Mouse (Mus musculus) left cerebral cortex, adult 8-10 months (tissue): Measurements from ENCODE around the gene Mars. TPM values are rescaled to one million over a fixed set of nuclear protein-coding genes. Genes with fewer than 3 reads are reported as not detected.
"Not testable (repeated sequence)": the region's sequence is repeated elsewhere in the genome, so short reads cannot be mapped to it uniquely, and the experiment has no call there.

Source experiments
- DNase-seq, 2 experiments: peaks; one replicate each; pipeline ENCODE4 v3.0.0; 2022; ENCODE audit warnings: low spot score in 2 of 2
- total RNA-seq, 4 experiments: library from RNA; stranded (reverse); gene quantifications; 2 replicates each; pipeline ENCODE4 v1.2.4; 2022

The Mars gene
- total RNA-seq, 4 experiments from 2014 or later = 54.2 to 61.3 (median 56.8) TPM

DNA sequence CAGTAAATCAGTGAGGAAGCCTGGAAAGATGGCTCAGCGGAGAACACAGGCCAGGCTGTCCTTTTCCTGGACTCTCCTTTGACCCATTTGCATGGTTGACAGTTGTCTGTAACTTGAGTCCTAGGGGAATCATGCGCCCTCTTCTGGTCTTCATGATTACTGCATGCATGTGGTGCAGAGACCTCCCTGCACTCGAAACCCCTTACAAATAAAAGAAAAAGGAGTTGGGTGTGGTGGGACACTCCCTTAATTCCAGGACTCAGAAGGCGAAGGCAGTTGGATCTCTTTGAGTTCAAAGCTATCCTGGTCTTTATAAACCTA lies 730 bp upstream of the Mars start:
- DNase-seq = peak in 1 of 2 experiments; percentile 58

- no peak for DNase-seq
Observed at GRCm38 (mm10) chr10:127310523-127311475, 787 bp downstream of the Mars start.

- not testable (repeated sequence) for DNase-seq
Observed at GRCm38 (mm10) chr10:127309167-127309566, 2.4 kb downstream of the Mars start.

DNA sequence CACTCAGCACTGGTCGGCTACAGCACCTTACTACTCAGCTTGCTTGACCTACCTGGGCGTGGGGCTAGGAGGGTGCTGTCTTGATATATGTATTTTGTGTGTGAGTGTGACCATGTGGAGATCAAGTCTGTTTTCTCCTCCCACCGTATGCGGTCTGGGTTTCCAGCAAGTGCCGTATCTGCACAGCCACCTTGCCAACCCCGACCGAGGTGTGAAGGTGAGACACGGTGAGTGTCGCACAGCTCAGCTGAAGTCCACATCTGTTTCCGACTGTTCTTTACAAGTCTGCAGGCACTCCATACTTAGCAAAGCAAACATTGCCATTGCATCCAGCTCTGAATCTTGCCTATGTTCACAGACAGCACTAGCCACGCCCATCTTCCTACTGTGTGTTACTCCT lies 8.4 kb downstream of the Mars start:
- no peak for DNase-seq

GRCm38 (mm10) chr10:127300361-127300760 lies 11.2 kb downstream of the Mars start:
- no peak for DNase-seq

DNA sequence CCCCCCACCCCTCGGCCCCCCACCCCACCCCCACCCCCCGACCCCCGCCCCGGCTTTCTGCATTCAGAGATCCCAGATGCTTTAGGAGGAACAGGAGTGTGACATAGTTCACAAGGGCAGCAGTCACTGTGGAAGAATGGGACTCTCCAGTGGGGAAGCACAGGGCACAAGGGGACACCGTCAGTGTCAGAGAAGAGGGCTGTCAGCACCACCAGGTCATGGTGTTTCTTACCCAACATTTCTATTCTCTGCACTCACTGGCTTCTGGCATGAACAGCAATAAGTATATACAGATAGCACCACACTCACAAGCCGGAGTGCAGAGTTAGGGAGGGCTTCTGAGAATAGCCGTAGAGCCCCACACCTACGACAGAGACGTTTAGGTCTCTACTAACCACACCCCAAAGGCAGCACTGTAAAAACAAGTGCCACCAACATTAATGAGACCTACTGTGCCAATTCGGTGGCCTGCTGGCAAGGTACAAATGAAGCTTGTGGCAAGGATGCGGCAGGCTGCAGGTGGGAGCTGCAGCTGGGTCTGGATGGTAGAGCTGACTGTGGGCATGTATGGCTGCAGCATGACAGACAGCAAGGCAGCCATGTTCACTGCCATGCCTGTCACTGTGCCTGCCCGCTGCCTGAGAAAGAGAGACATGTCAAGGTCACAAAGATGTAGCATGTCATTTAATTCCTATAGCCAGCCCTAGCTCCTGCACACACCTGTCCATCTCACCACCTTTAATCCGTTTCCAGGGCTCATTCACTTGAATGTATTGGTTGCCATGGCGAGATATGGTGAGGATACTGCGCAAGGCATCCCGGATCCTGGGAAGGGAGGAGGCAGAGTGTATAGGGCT lies 14.3 kb downstream of the Mars start:
- no peak for DNase-seq

- DNase-seq = no peak
Observed at GRCm38 (mm10) chr10:127295986-127296794, 15.4 kb downstream of the Mars start.

DNA sequence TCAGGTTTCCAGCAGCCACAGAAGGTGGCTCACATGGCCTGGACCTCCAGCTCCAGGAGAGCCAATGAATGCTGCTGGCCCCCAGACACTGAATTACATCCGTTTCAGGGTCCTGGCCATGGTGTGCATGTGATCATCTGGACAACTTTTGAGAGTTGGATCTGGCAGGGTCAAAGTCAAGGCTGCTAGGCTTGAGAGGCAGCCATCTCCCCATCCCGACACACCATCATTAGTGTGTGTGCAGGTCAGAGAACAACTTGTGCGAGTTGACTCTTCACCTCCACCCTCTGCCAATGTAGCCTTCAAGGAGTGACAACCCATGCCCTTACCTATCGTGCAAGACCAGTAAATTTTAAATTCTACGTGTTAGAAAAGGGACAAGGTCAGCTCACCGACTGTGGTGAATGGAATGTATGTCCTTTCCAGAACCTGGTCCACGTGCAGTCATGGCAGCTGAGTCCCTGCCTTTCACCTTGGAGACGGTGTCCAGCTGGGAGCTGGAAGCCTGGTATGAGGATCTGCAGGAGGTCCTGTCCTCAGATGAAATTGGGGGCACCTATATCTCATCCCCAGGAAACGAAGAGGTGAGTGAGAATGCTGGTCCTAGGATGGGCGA lies 16.6 kb downstream of the Mars start:
- no peak for DNase-seq

GRCm38 (mm10) chr10:127293590-127294113 lies 17.9 kb downstream of the Mars start:
- no peak for DNase-seq

GRCm38 (mm10) chr10:127292987-127293538 lies 18.5 kb downstream of the Mars start:
- DNase-seq = no peak

- no peak for DNase-seq
Observed at GRCm38 (mm10) chr10:127291881-127292638, 19.5 kb downstream of the Mars start.

- no peak for DNase-seq
Observed at GRCm38 (mm10) chr10:127290930-127291880, 20.4 kb downstream of the Mars start.

GRCm38 (mm10) chr10:127290307-127290929 lies 21.2 kb downstream of the Mars start:
- peak; percentile 99 to 100 for DNase-seq

DNA sequence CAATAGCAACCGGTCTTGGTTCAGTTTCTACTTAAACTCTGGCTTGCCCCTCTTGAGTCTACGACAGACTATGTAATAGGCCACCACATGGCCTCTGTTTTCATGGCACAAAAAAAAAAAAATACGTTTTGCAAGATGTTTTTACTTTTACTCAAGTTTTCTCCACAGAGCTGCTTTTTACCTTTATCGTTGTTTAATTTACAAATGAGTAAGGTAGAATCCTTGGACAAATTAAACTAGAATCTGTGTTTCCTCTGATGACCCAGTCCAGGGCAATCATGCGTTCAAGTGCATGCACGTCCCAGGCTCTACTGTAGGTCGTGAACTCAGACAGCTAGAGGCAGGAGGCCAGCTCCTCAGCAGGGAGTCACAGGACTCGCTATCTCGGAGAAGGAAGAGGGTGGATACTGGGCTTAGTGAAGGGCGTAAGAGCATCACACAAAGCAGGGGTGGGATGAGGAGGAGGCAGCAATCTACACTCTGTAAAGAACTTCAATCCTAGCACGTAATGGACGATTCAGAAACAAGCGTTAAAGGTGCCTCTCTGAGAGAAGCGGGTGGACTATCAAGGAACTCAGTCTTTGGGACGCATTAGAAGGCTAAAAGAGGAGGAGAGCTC lies 21.9 kb downstream of the Mars start:
- DNase-seq = peak in 1 of 2 experiments; percentile 39

- peak; percentile 67 to 85 for DNase-seq
Observed at GRCm38 (mm10) chr10:127288800-127289572, 22.6 kb downstream of the Mars start, which contains the start of gene Mbd6. TSS of gene Mbd6 (minus strand) at chr10:127289018.

DNA sequence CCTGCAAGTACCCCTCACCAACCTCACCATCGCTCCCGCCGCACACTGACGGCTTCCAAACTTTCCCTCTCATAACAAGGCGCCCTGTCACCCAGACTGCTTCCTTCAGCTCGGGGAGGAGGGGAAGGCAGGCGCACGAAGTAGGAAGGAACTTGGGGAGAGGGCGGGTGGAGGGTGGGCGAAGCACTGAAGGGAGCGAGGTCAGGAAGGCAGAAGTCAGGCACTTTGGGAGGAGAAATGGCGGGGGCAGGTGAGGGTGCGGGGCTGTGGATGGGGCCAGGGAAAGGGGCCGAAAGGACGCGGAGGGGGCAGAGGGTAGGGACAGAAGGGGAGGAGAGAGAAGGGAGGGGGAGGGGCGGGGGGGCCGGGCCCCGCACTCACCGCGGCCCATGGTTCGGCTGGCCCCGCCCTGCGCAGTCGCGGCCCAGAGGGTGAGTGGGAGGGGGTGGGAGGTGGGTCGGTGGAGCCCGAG lies 23.2 kb downstream of the Mars start:
- no peak for DNase-seq

- no peak for DNase-seq
Observed at GRCm38 (mm10) chr10:127287936-127288293, 23.7 kb downstream of the Mars start.
